Comparison of ENCODE assay signal across 9 mouse cellular contexts in genomic region chr11:9481511-9481910, GRCm38 (mm10).
DNase-seq lines count a peak whose midpoint lies in the region; ATAC-seq and TF ChIP-seq lines count a peak whose summit lies in the region.
"Had no signal": no experiment of that assay in that cellular context is flagged by ENCODE, and none has a peak within 500 bp of the region (broad histone marks: within the 10 kb centered on the region; RNA-seq: fewer than 3 reads in every experiment).

No protein-coding gene starts in this region.

- DNase-seq in liver, postnatal 0 days = no peak
- no peak for DNase-seq in liver
- DNase-seq in heart, postnatal 4 days = peak; percentile 23
- peak; percentile 33 for DNase-seq in layer of hippocampus, adult 9-10 months (ENCODE audit: low spot score)
- DNase-seq in telencephalon, adult 2 months (ENCODE audit: low read depth, low spot score) = peak; percentile 32
- no peak for DNase-seq in gastrocnemius, postnatal 36 days

- WGBS in liver, postnatal 0 days (ENCODE audit: insufficient replicate concordance) = 20% methylated on average over 6 of the region's 6 CpGs

- no peak overlapping the region for H3K4me2 ChIP-seq in liver, postnatal 0 days (ENCODE audit: low read depth, low read length)
- H3K4me2 ChIP-seq: limb, embryonic 15.5 days had no signal

- no peaks in the 10 kb centered on the region for H3K4me1 ChIP-seq in liver, postnatal 0 days (ENCODE audit: insufficient read depth)
- H3K4me1 ChIP-seq: limb, embryonic 15.5 days had no signal

- H3K9ac ChIP-seq in liver, postnatal 0 days (replicated peaks) = no peak overlapping the region
- H3K9ac ChIP-seq: limb, embryonic 15.5 days had no signal

- no peak overlapping the region for H3K4me3 ChIP-seq in liver, postnatal 0 days (ENCODE audit: low read depth, low read length)
- H3K4me3 ChIP-seq: limb, embryonic 15.5 days had no signal

- no peaks in the 10 kb centered on the region for H3K36me3 ChIP-seq in liver, postnatal 0 days (replicated peaks; ENCODE audit: insufficient read depth, low read length)
- H3K36me3 ChIP-seq: limb, embryonic 15.5 days had no signal

- peak; percentile 38 for TF ChIP-seq CTCF in liver, postnatal 0 days (IDR thresholded peaks at IDR 0.05; ENCODE audit: low read depth)

- ATAC-seq in liver, postnatal 0 days = no peak
- peak; percentile 97 for ATAC-seq in common myeloid progenitor, adult 5-6 weeks (replicated peaks; ENCODE audit: low read depth, poor library complexity, severe bottlenecking)
- ATAC-seq in megakaryocyte progenitor cell, adult 5-6 weeks (replicated peaks; ENCODE audit: poor library complexity) = peak; percentile 93

- H3K27ac ChIP-seq in liver, postnatal 0 days (ENCODE audit: low read depth) = no peak overlapping the region
- H3K27ac ChIP-seq: limb, embryonic 15.5 days had no signal

- intact Hi-C loops in gastrocnemius, postnatal 36 days (cut with DNase I) = no loop called here

- no peaks in the 10 kb centered on the region for H3K27me3 ChIP-seq in liver, postnatal 0 days (ENCODE audit: insufficient read depth, low read length)
- H3K27me3 ChIP-seq: limb, embryonic 15.5 days had no signal

- TF ChIP-seq EP300 in liver, postnatal 0 days (IDR thresholded peaks at IDR 0.05; ENCODE audit: low read depth) = no peak

- no peaks in the 10 kb centered on the region for H3K9me3 ChIP-seq in liver, postnatal 0 days (ENCODE audit: low read length)
- H3K9me3 ChIP-seq: limb, embryonic 15.5 days had no signal

Comparison
In these comparisons a context has a peak if more than half of its experiments do, and no peak if none do; other contexts are left out.
1. DNase-seq: peak in heart, postnatal 4 days (single experiment), layer of hippocampus, adult 9-10 months (single experiment) and telencephalon, adult 2 months (single experiment); none in liver, postnatal 0 days (single experiment), liver (single experiment) and gastrocnemius, postnatal 36 days (0 of 2).